8 mouse cellular contexts compared by ENCODE assay signal in genomic region chr5:137776408-137776918, GRCm38 (mm10). TPM values are rescaled to one million over a fixed set of nuclear protein-coding genes. Genes with fewer than 3 reads are reported as not detected.
A peak's percentile ranks its signal among the peaks of the same experiment; 100 is the strongest.
DNase-seq lines count a peak whose midpoint lies in the region; ATAC-seq and TF ChIP-seq lines count a peak whose summit lies in the region.

No protein-coding gene starts in this region.

- H3K9ac ChIP-seq in lung, embryonic 15.5 days, result no peak overlapping the region
- 0 out of 2 replicates have a peak overlapping the region, but pooled peaks have one; percentile 3 for H3K9ac ChIP-seq in kidney, postnatal 0 days (ENCODE audit: low read depth, low read length)
- no peak overlapping the region for H3K9ac ChIP-seq in neural tube, embryonic 15.5 days (replicated peaks)

- H3K4me3 ChIP-seq in lung, embryonic 15.5 days, result no peak overlapping the region
- H3K4me3 ChIP-seq in kidney, postnatal 0 days (replicated peaks; ENCODE audit: low read depth, low read length), result no peak overlapping the region
- no peak overlapping the region for H3K4me3 ChIP-seq in neural tube, embryonic 15.5 days (replicated peaks)

- H3K36me3 ChIP-seq in lung, embryonic 15.5 days, result peaks cover 15% of the 10 kb centered on the region
- H3K36me3 ChIP-seq in kidney, postnatal 0 days (ENCODE audit: insufficient read depth, low read length), result peaks cover 5% of the 10 kb centered on the region; the same call in 1 of the 2 replicates
- H3K36me3 ChIP-seq in neural tube, embryonic 15.5 days, result peaks cover 15% of the 10 kb centered on the region

- WGBS in lung, embryonic 15.5 days, result 22% methylated on average over 5 of the region's 5 CpGs
- WGBS in kidney, postnatal 0 days, result 16% methylated on average over 5 of the region's 5 CpGs
- 47% methylated on average over 5 of the region's 5 CpGs for WGBS in neural tube, embryonic 15.5 days

- H3K4me1 ChIP-seq in lung, embryonic 15.5 days, result peaks cover 26% of the 10 kb centered on the region
- 0 out of 2 replicates have a peak, but pooled peaks cover 8% of the 10 kb centered on the region for H3K4me1 ChIP-seq in kidney, postnatal 0 days (replicated peaks; ENCODE audit: insufficient read depth, low read length)
- peaks cover 27% of the 10 kb centered on the region for H3K4me1 ChIP-seq in neural tube, embryonic 15.5 days

- H3K4me2 ChIP-seq in lung, embryonic 15.5 days, result 0 out of 2 replicates have a peak overlapping the region, but pooled peaks have one; percentile 4
- H3K4me2 ChIP-seq in kidney, postnatal 0 days (ENCODE audit: low read length), result no peak overlapping the region
- H3K4me2 ChIP-seq in neural tube, embryonic 15.5 days, result no peak overlapping the region

- H3K27ac ChIP-seq in lung, embryonic 15.5 days, result peak overlapping the region; percentile 27; the same call in 1 of the 2 replicates
- H3K27ac ChIP-seq in kidney, postnatal 0 days, result no peak overlapping the region; the same call in 1 of the 2 replicates
- H3K27ac ChIP-seq in neural tube, embryonic 15.5 days (replicated peaks), result no peak overlapping the region

- H3K9me3 ChIP-seq in lung, embryonic 15.5 days, result no peaks in the 10 kb centered on the region
- H3K9me3 ChIP-seq in kidney, postnatal 0 days (replicated peaks; ENCODE audit: low read length), result no peaks in the 10 kb centered on the region
- no peaks in the 10 kb centered on the region for H3K9me3 ChIP-seq in neural tube, embryonic 15.5 days (replicated peaks)

- TF ChIP-seq CTCF in kidney, postnatal 0 days (IDR thresholded peaks at IDR 0.05; ENCODE audit: low read depth), result no peak

- no peak for ATAC-seq in lung, embryonic 15.5 days (ENCODE audit: borderline replicate concordance, extremely low read depth, low FRiP score, low TSS enrichment)
- peak; percentile 30; the same call in 1 of the 2 replicates for ATAC-seq in kidney, postnatal 0 days (replicated peaks; ENCODE audit: low FRiP score, low read depth)
- ATAC-seq in neutrophil, adult 5-6 weeks (ENCODE audit: extremely low read depth, insufficient number of reproducible peaks, low FRiP score, poor library complexity, severe bottlenecking), result peak; percentile 10; the same call in 1 of the 2 replicates
- ATAC-seq in neural tube, embryonic 15.5 days (ENCODE audit: low FRiP score), result no peak

- no peak for DNase-seq in lung, postnatal 25 days (ENCODE audit: low spot score)
- peak; percentile 66 for DNase-seq in adrenal gland, postnatal 14 days
- peak; percentile 65 for DNase-seq in kidney, postnatal 0 days (ENCODE audit: low spot score)
- no peak for DNase-seq in cerebellum, postnatal 25 days
- no peak for DNase-seq in cerebellum, postnatal 4 days (ENCODE audit: low spot score in 2 of 2)

- no peaks in the 10 kb centered on the region for H3K27me3 ChIP-seq in lung, embryonic 15.5 days
- H3K27me3 ChIP-seq in kidney, postnatal 0 days (ENCODE audit: insufficient read depth, low read length), result no peaks in the 10 kb centered on the region
- no peaks in the 10 kb centered on the region for H3K27me3 ChIP-seq in neural tube, embryonic 15.5 days (replicated peaks)

RNA-seq across cellular contexts. Expression of gene Ppp1r35, which starts 2.2 kb away (rescaled TPM):
- 33.7 and 33.9 TPM in 2 replicates for polyA plus RNA-seq in lung, embryonic 15.5 days (2015; fragmentation: Nextera tagmentation; extraction: Ambion mirVana)
- total RNA-seq in adrenal gland, postnatal 14 days (2021), result 20.4 and 21.9 TPM in 2 replicates
- polyA plus RNA-seq in kidney, postnatal 0 days (2015; fragmentation: Nextera tagmentation; extraction: Ambion mirVana), result 28.8 and 32.4 TPM in 2 replicates
- 9.7 and 12.8 TPM in 2 replicates for total RNA-seq in neutrophil, adult 5-6 weeks (2017)
- 38.2 and 42.3 TPM in 2 replicates for polyA plus RNA-seq in neural tube, embryonic 15.5 days (2015; fragmentation: Nextera tagmentation; extraction: Ambion mirVana)

RNA-seq across cellular contexts. Expression of gene Mepce, which starts 11.0 kb away (rescaled TPM):
- polyA plus RNA-seq in lung, embryonic 15.5 days (2015; fragmentation: Nextera tagmentation; extraction: Ambion mirVana), result 11.5 and 12.3 TPM in 2 replicates
- total RNA-seq in adrenal gland, postnatal 14 days (2021), result 41.5 and 46.7 TPM in 2 replicates
- polyA plus RNA-seq in kidney, postnatal 0 days (2015; fragmentation: Nextera tagmentation; extraction: Ambion mirVana), result 11.6 and 12.3 TPM in 2 replicates
- 36.5 and 42.2 TPM in 2 replicates for total RNA-seq in neutrophil, adult 5-6 weeks (2017)
- polyA plus RNA-seq in neural tube, embryonic 15.5 days (2015; fragmentation: Nextera tagmentation; extraction: Ambion mirVana), result 10.0 and 12.7 TPM in 2 replicates

RNA-seq across cellular contexts. Expression of gene Zcwpw1, which starts 11.1 kb away (rescaled TPM):
- polyA plus RNA-seq in lung, embryonic 15.5 days (2015; fragmentation: Nextera tagmentation; extraction: Ambion mirVana), result 23.1 and 28.2 TPM in 2 replicates
- 5.6 and 5.7 TPM in 2 replicates for total RNA-seq in adrenal gland, postnatal 14 days (2021)
- polyA plus RNA-seq in kidney, postnatal 0 days (2015; fragmentation: Nextera tagmentation; extraction: Ambion mirVana), result 14.5 and 15.7 TPM in 2 replicates
- total RNA-seq in neutrophil, adult 5-6 weeks (2017), result 24.7 and 29.4 TPM in 2 replicates
- 14.9 and 17.0 TPM in 2 replicates for polyA plus RNA-seq in neural tube, embryonic 15.5 days (2015; fragmentation: Nextera tagmentation; extraction: Ambion mirVana)

RNA-seq across cellular contexts. Expression of gene Tsc22d4, which starts 30.9 kb away (rescaled TPM):
- polyA plus RNA-seq in lung, embryonic 15.5 days (2015; fragmentation: Nextera tagmentation; extraction: Ambion mirVana), result 136 and 150 TPM in 2 replicates
- total RNA-seq in adrenal gland, postnatal 14 days (2021), result 74.9 and 87.3 TPM in 2 replicates
- 107 and 110 TPM in 2 replicates for polyA plus RNA-seq in kidney, postnatal 0 days (2015; fragmentation: Nextera tagmentation; extraction: Ambion mirVana)
- total RNA-seq in neutrophil, adult 5-6 weeks (2017), result 170 TPM in 2 replicates
- 110 and 134 TPM in 2 replicates for polyA plus RNA-seq in neural tube, embryonic 15.5 days (2015; fragmentation: Nextera tagmentation; extraction: Ambion mirVana)

RNA-seq across cellular contexts. Expression of gene Nyap1, which starts 35.1 kb away (rescaled TPM):
- polyA plus RNA-seq in lung, embryonic 15.5 days (2015; fragmentation: Nextera tagmentation; extraction: Ambion mirVana), result 1.6 and 1.8 TPM in 2 replicates
- total RNA-seq in adrenal gland, postnatal 14 days (2021), result 3.6 and 5.9 TPM in 2 replicates
- 1.2 and 1.6 TPM in 2 replicates for polyA plus RNA-seq in kidney, postnatal 0 days (2015; fragmentation: Nextera tagmentation; extraction: Ambion mirVana)
- total RNA-seq in neutrophil, adult 5-6 weeks (2017), result 0.12 TPM in 2 replicates
- 32.7 and 41.3 TPM in 2 replicates for polyA plus RNA-seq in neural tube, embryonic 15.5 days (2015; fragmentation: Nextera tagmentation; extraction: Ambion mirVana)

Comparison
In these comparisons a context has a peak if more than half of its experiments do, and no peak if none do; other contexts are left out.
1. ATAC-seq: peak in kidney, postnatal 0 days (single experiment) and neutrophil, adult 5-6 weeks (single experiment); none in lung, embryonic 15.5 days (single experiment) and neural tube, embryonic 15.5 days (single experiment).
2. DNase-seq: peak in adrenal gland, postnatal 14 days (single experiment) and kidney, postnatal 0 days (single experiment); none in lung, postnatal 25 days (single experiment), cerebellum, postnatal 25 days (0 of 2) and cerebellum, postnatal 4 days (0 of 2).